Mouse (Mus musculus) cerebellum, adult 2 months (tissue): ENCODE measurements around the gene Abhd14b. TPM values are rescaled to one million over a fixed set of nuclear protein-coding genes. Genes with fewer than 3 reads are reported as not detected.

Experiments
- DNase-seq, 2 experiments: peaks; one replicate each; pipeline ENCODE4 v3.0.0; 2021
- H3K27ac ChIP-seq: fragments of 200-500 bp; 2 replicates; pipeline ENCODE4 v1.5.1; 2012; ENCODE audit warnings: low read length, control low read depth, inconsistent platforms; ENCODE audit not compliant: insufficient read depth
- H3K27me3 ChIP-seq: fragments of 200-500 bp; 2 replicates; pipeline ENCODE4 v1.6.1; 2012; ENCODE audit warnings: inconsistent platforms, mild to moderate bottlenecking, low read length, moderate library complexity; ENCODE audit not compliant: control insufficient read depth, insufficient read depth
- H3K4me1 ChIP-seq: fragments of 200-500 bp; 2 replicates; pipeline ENCODE4 v1.6.1; 2011; ENCODE audit warnings: low read length; ENCODE audit not compliant: control insufficient read depth, insufficient read depth
- H3K4me3 ChIP-seq: fragments of 200-500 bp; replicated peaks from 2 replicates; pipeline ENCODE3; 2011; ENCODE audit warnings: mild to moderate bottlenecking, low read depth, low read length, control low read depth; ENCODE audit not compliant: insufficient read depth
- CTCF ChIP-seq: fragments of 200-500 bp; IDR thresholded peaks from 2 replicates; pipeline ENCODE4 v1.5.1; 2011; ENCODE audit warnings: low read depth, mild to moderate bottlenecking, control low read depth, low read length, moderate library complexity, borderline replicate concordance; ENCODE audit not compliant: insufficient read depth
- POLR2A ChIP-seq: fragments of 200-500 bp; IDR thresholded peaks from 2 replicates; pipeline ENCODE4 v1.6.1; 2011; ENCODE audit warnings: low read length, control low read depth, borderline replicate concordance; ENCODE audit not compliant: insufficient read depth
- WGBS: fragments of 180-500 bp; shearing (Covaris S2); methylation state at CpG from one replicate; pipeline ENCODE4 v1.1.7; 2018; 5-methylcytosine and 5-hydroxymethylcytosine counted together
- polyA plus RNA-seq: library from polyadenylated mRNA; depleted of rRNA; stranded (reverse); fragments of >200 nt; gene quantifications from 2 replicates; pipeline ENCODE4 v1.2.3, GENCODE M21; 2012

Gene Abhd14b
- polyA plus RNA-seq, 1 experiment: 59.7 TPM

GRCm38 (mm10) chr9:106462430-106462800, 15.2 kb downstream of the Abhd14b start:
- no peaks in the 10 kb centered on the region for H3K27me3 ChIP-seq
- DNase-seq: peak; percentile 44 to 63
- TF ChIP-seq CTCF (no peak), POLR2A (no peak)
- peaks cover 18% of the 10 kb centered on the region for H3K4me1 ChIP-seq
- H3K27ac ChIP-seq: peak overlapping the region; percentile 75
- peak overlapping the region; percentile 83 for H3K4me3 ChIP-seq
- WGBS: 24% methylated on average over 12 of the region's 12 CpGs

- Histone ChIP-seq H3K4me3 (peak overlapping the region; percentile 52), H3K4me1 (peaks cover 13% of the 10 kb centered on the region; the same call in 1 of the 2 replicates), H3K27ac (peak overlapping the region; percentile 100), H3K27me3 (no peaks in the 10 kb centered on the region)
- peak; percentile 91 to 94 for DNase-seq
- 10% methylated on average over 21 of the region's 21 CpGs for WGBS
- no peak for TF ChIP-seq CTCF
- TF ChIP-seq POLR2A: peak; percentile 5; the same call in 1 of the 2 replicates
Observed at GRCm38 (mm10) chr9:106463122-106464063, 16.1 kb downstream of the Abhd14b start.

- Histone ChIP-seq H3K4me3 (peak overlapping the region; percentile 52), H3K27ac (peak overlapping the region; percentile 100), H3K4me1 (peaks cover 9% of the 10 kb centered on the region; the same call in 1 of the 2 replicates), H3K27me3 (no peaks in the 10 kb centered on the region)
- DNase-seq: peak; percentile 91 to 92
- under 1% methylated on average over 99 of the region's 99 CpGs for WGBS
- TF ChIP-seq CTCF: no peak
- TF ChIP-seq POLR2A: peak; percentile 69
Observed at GRCm38 (mm10) chr9:106464751-106465541, 17.7 kb downstream of the Abhd14b start.

- no peaks in the 10 kb centered on the region for H3K27me3 ChIP-seq
- 4% methylated on average over 26 of the region's 26 CpGs for WGBS
- peak; percentile 82 to 84 for DNase-seq
- H3K4me3 ChIP-seq: peak within 1 kb of the TSS; percentile 52
- peak within 1 kb of the TSS; percentile 100 for H3K27ac ChIP-seq
- H3K4me1 ChIP-seq: peaks cover 7% of the 10 kb centered on the region; the same call in 1 of the 2 replicates
- TF ChIP-seq POLR2A (peak; percentile 67; the same call in 1 of the 2 replicates), CTCF (no peak)
Observed at GRCm38 (mm10) chr9:106465571-106466200, 18.4 kb downstream of the Abhd14b start, which contains the start of gene Gpr62. TSS of gene Gpr62 (minus strand) at chr9:106465938.

DNA sequence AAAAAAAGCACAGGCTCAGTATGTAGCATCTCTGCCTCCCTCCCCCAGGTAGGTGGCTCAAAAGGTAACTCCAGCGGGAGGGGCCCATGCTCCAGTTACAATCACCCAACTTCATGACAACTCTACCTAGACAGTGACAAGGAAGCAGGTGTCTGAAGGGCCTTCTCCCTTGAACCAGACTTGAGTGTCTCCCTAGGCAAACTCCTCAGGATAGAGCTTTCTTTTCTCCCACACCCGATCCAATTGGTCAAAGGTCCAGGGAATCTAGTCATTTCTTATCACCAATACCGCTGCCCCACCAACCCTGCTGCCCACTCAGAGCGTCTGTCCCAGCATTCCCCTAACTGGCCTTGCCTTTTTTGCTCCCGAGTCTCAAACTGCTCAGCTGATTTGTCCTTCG, 19.5 kb downstream of the Abhd14b start:
- 95% methylated on average over 6 of the region's 6 CpGs for WGBS
- Histone ChIP-seq H3K4me3 (no peak overlapping the region), H3K4me1 (peaks cover 7% of the 10 kb centered on the region; the same call in 1 of the 2 replicates), H3K27ac (no peak overlapping the region), H3K27me3 (no peaks in the 10 kb centered on the region)
- no peak for TF ChIP-seq CTCF
- no peak for TF ChIP-seq POLR2A
- peak in 1 of 2 experiments; percentile 10 for DNase-seq

DNA sequence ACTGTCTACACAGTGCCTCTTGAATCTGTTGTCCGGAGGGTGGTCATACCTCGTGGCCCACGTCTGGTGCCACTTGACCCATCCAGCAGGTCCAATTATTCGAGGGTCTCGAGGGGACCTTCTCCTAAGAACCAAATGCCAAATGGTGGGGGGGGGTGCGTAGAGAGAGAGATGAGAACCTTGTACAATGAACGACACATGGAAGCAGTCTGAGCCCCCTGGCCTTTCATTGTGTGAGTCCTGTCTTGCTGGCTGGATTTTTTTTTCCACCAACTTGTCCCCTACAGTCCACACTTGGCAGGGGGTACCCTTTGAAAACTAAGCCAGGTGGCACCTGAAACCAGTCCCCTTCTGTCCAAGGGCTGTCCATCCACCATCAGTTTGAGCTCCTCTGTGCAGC, 20.5 kb downstream of the Abhd14b start:
- no peaks in the 10 kb centered on the region for H3K27me3 ChIP-seq
- no peak for DNase-seq
- peaks cover 8% of the 10 kb centered on the region for H3K4me1 ChIP-seq
- WGBS: 72% methylated on average over 7 of the region's 7 CpGs
- H3K27ac ChIP-seq: no peak overlapping the region
- H3K4me3 ChIP-seq: no peak overlapping the region
- TF ChIP-seq POLR2A (no peak), CTCF (no peak)

DNA sequence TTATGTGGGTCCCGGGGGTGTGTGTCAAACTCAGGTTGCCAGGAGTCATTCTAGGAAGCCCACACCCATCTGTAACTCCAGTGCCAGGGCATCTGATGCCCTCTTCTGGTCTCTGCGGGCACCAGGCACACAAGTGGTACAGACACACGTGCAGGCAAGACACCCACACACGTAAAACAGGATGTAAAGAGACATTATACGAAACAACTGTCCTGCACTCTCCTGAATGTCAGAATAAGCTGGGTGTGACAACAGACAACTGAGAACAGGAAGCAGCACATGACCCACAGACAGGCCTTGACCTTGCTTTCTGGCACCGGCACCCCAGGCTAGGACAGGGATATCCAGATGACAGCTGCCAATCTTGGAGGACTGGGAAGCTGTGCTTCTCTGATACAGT, 22.1 kb downstream of the Abhd14b start:
- Histone ChIP-seq H3K27me3 (no peaks in the 10 kb centered on the region), H3K27ac (no peak overlapping the region), H3K4me3 (no peak overlapping the region), H3K4me1 (peaks cover 14% of the 10 kb centered on the region)
- TF ChIP-seq CTCF: no peak
- no peak for TF ChIP-seq POLR2A
- DNase-seq: peak; percentile 15 to 16
- WGBS: 73% methylated on average over 6 of the region's 6 CpGs
